Mouse (Mus musculus): ENCODE measurements around the gene Scd4. TPM values are rescaled to one million over a fixed set of nuclear protein-coding genes. Genes with fewer than 3 reads are reported as not detected.

Gene Scd4
- polyA plus RNA-seq, 1 experiment from 2014 or later = 0.04 TPM

DNA sequence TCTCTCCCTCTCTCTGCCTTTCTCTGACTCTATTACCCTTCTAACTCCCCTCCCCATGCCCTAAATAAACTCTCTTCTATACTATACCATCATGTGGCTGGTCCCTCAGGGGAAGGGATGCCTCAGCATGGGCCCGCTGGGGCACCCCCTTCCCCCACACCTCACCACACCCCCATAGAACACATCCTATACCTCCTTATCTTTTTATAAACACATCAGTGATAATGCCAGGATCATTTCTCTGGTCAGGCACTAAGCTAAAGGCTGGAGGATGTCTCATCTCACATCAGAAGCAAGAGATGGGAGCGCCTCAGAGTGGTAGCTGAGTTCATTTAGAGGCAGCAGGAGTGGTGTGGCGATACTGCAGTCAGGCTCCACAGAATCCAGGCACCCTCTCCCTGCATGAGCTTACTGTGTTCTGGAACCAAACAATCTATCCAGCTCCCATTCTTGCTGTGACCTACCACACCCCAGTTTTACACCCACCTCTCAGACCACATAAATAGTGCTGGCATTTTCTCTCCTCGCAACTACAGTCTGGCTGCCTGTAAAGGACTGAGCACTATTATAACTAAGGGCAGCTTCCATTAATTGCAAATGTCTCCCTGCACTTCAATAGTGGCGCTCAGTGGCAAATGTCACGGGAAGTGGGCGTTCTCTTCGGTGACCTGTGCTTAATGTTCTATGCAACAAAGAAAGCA, 21.4 kb upstream of the Scd4 start:
- no peak overlapping the region for H3K27ac ChIP-seq (ENCODE audit: low read depth, low read length)
- no peaks in the 10 kb centered on the region for H3K9me3 ChIP-seq (ENCODE audit: control insufficient read depth)
- no peaks in the 10 kb centered on the region for H3K4me1 ChIP-seq (replicated peaks; ENCODE audit: control insufficient read depth, insufficient read depth, low read length)
- ATAC-seq = no peak
- H3K4me2 ChIP-seq (replicated peaks; ENCODE audit: low read depth) = no peak overlapping the region
- whole genome bisulfite sequencing = 69% methylated on average over 8 of the region's 8 CpGs
- H3K36me3 ChIP-seq (ENCODE audit: control insufficient read depth, insufficient read depth) = peaks cover 10% of the 10 kb centered on the region
- no peaks in the 10 kb centered on the region for H3K27me3 ChIP-seq (replicated peaks; ENCODE audit: control insufficient read depth, insufficient read depth, low read length)
- H3K9ac ChIP-seq (ENCODE audit: low read depth, low read length) = no peak overlapping the region
- no peak overlapping the region for H3K4me3 ChIP-seq (ENCODE audit: low read depth, low read length)
- no peak for TF ChIP-seq CTCF (IDR thresholded peaks at IDR 0.05; ENCODE audit: low read depth)

DNA sequence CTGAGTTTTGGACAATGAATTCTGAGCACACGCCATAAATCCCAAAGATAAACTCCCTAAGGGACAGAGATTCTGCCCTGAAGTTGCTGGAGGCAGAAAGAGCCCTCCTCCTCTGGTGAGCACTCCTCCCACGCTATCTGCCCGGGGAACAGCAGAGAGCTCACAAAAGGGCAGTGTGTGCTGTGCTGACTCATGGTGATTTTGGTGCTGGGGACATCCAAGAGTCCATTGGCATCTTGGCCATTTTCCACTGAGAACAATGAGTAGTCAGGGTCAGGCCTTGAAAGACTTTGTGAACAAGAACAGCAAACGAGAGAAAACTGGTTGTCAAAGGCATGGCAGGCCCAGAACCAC, 20.9 kb upstream of the Scd4 start:
- 47% methylated on average over 4 of the region's 4 CpGs for WGBS
- Histone ChIP-seq H3K4me3 (ENCODE audit: low read depth, low read length) (no peak overlapping the region), H3K4me1 (replicated peaks; ENCODE audit: control insufficient read depth, insufficient read depth, low read length) (no peaks in the 10 kb centered on the region), H3K4me2 (replicated peaks; ENCODE audit: low read depth) (no peak overlapping the region), H3K27ac (ENCODE audit: low read depth, low read length) (no peak overlapping the region), H3K27me3 (replicated peaks; ENCODE audit: control insufficient read depth, insufficient read depth, low read length) (no peaks in the 10 kb centered on the region), H3K9me3 (ENCODE audit: control insufficient read depth) (no peaks in the 10 kb centered on the region), H3K9ac (ENCODE audit: low read depth, low read length) (no peak overlapping the region), H3K36me3 (ENCODE audit: control insufficient read depth, insufficient read depth) (0 out of 2 replicates have a peak, but pooled peaks cover 5% of the 10 kb centered on the region)
- TF ChIP-seq CTCF (IDR thresholded peaks at IDR 0.05; ENCODE audit: low read depth) = no peak
- ATAC-seq = no peak

DNA sequence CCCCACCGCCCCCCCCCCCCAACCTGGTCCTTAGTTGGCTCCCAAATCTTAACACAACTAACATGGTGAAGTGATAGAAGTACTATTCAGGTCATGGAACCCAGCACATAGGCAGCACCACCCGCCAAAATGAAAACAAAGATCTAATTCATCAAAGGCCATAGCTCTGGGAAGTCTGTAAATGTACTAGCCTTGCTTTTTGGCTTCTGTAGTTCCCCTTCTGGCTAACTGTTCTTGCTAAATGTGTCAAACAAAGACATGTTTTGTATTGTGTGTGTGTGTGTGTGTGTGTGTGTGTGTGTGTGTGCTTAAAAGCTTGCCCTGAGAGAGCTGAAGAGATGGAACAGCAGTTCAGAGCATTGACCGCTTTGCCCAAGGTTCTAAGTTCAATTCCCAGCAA, 19.8 kb upstream of the Scd4 start:
- no peak for TF ChIP-seq CTCF (IDR thresholded peaks at IDR 0.05; ENCODE audit: low read depth)
- no peak overlapping the region for H3K9ac ChIP-seq (ENCODE audit: low read depth, low read length)
- no peaks in the 10 kb centered on the region for H3K9me3 ChIP-seq (ENCODE audit: control insufficient read depth)
- no peaks in the 10 kb centered on the region for H3K4me1 ChIP-seq (replicated peaks; ENCODE audit: control insufficient read depth, insufficient read depth, low read length)
- no peak for ATAC-seq
- H3K4me2 ChIP-seq (replicated peaks; ENCODE audit: low read depth) = no peak overlapping the region
- no peak overlapping the region for H3K27ac ChIP-seq (ENCODE audit: low read depth, low read length)
- 79% methylated on average over 3 of the region's 3 CpGs for WGBS
- no peaks in the 10 kb centered on the region for H3K36me3 ChIP-seq (ENCODE audit: control insufficient read depth, insufficient read depth)
- no peaks in the 10 kb centered on the region for H3K27me3 ChIP-seq (replicated peaks; ENCODE audit: control insufficient read depth, insufficient read depth, low read length)
- H3K4me3 ChIP-seq (ENCODE audit: low read depth, low read length) = no peak overlapping the region

DNA sequence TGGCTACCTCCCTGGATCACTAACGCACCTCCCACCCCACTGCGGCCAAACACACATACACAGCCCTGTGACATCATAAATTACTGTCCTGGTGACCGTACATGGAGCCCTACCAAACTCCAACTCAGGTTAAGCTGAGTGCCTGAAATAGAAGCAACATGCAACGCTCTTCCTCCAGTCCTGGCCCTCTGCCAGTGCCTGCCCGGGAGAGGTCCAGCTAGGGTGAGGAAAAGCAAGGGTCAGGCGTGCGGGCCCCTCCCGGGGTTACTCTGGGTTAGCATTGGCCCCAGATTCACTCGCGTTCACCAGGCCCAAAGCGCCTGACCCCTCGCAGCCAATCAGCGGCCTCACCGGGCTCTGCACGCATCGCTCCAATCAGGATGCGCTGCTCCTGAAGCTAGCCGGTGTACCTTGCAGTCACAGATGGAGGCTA, 18.5 kb upstream of the Scd4 start:
- peak overlapping the region; percentile 71 for H3K27ac ChIP-seq (ENCODE audit: low read depth, low read length)
- WGBS = 2% methylated on average over 18 of the region's 18 CpGs
- no peak for TF ChIP-seq CTCF (IDR thresholded peaks at IDR 0.05; ENCODE audit: low read depth)
- peak; percentile 92 for ATAC-seq
- H3K4me3 ChIP-seq (ENCODE audit: low read depth, low read length) = peak overlapping the region; percentile 41
- H3K9ac ChIP-seq (ENCODE audit: low read depth, low read length) = peak overlapping the region; percentile 44
- peak overlapping the region; percentile 77 for H3K4me2 ChIP-seq (replicated peaks; ENCODE audit: low read depth)
- no peaks in the 10 kb centered on the region for H3K4me1 ChIP-seq (replicated peaks; ENCODE audit: control insufficient read depth, insufficient read depth, low read length)
- no peaks in the 10 kb centered on the region for H3K27me3 ChIP-seq (replicated peaks; ENCODE audit: control insufficient read depth, insufficient read depth, low read length)
- H3K9me3 ChIP-seq (ENCODE audit: control insufficient read depth) = no peaks in the 10 kb centered on the region
- H3K36me3 ChIP-seq (ENCODE audit: control insufficient read depth, insufficient read depth) = no peaks in the 10 kb centered on the region

DNA sequence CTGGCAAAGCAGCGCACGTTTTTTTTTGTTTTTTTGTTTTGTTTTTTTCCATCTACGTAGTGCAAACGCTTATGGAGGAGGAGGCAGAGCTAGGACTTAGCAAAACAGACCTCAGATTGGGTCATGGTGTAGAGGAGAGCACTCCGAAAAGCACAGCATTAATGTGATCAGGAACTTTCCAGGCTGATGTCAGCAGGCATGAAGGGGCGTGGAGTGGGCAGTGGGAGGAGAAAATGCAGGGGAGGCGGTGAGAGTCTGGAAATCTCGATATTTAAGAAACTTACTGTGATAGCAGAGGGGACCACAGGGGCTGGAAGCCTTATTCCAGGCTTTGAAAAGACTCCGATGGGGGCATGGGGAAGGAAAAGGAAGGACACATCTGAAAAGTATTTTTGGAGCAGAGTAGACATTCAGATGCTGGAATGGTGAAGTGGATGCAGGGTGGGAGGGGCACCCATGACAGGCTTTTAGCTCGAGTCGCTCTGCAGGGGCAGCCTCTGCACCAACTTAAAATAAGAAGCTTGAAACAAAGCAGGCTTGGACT, 17.9 kb upstream of the Scd4 start:
- Histone ChIP-seq H3K4me1 (replicated peaks; ENCODE audit: control insufficient read depth, insufficient read depth, low read length) (no peaks in the 10 kb centered on the region), H3K4me2 (replicated peaks; ENCODE audit: low read depth) (peak overlapping the region; percentile 77), H3K9me3 (ENCODE audit: control insufficient read depth) (no peaks in the 10 kb centered on the region), H3K36me3 (ENCODE audit: control insufficient read depth, insufficient read depth) (no peaks in the 10 kb centered on the region), H3K9ac (ENCODE audit: low read depth, low read length) (peak overlapping the region; percentile 44), H3K4me3 (ENCODE audit: low read depth, low read length) (peak overlapping the region; percentile 41), H3K27me3 (replicated peaks; ENCODE audit: control insufficient read depth, insufficient read depth, low read length) (no peaks in the 10 kb centered on the region), H3K27ac (ENCODE audit: low read depth, low read length) (peak overlapping the region; percentile 71)
- WGBS = 8% methylated on average over 11 of the region's 11 CpGs
- TF ChIP-seq CTCF (IDR thresholded peaks at IDR 0.05; ENCODE audit: low read depth) = no peak
- peak; percentile 52; the same call in 1 of the 2 replicates for ATAC-seq

DNA sequence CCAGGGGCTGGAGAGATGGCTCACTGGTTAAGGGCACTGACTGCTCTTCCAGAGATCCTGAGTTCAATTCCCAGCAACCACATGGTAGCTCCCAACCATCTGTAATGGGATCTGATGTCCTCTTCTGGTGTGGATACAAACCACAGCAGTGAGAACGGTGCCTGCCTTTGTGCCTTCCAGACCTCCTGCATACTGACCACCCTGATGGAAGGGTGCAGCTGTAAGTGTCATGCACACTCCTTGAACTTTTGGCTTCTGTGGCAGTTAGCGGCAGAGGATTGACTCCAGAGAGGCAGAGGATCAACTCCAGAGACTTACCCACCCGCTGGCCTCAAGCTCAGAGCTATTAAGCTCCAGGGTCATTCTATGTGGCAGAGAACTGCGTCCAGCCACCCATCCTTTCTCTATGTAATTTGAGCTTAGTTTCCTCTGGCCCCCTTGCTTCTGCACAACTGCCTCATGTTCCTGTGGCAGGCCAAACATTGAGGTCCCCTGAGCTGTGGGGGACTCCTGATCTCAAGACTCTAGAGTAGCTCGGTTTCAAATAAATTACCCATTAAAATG, 16.1 kb upstream of the Scd4 start:
- Histone ChIP-seq H3K9me3 (ENCODE audit: control insufficient read depth) (no peaks in the 10 kb centered on the region), H3K36me3 (ENCODE audit: control insufficient read depth, insufficient read depth) (no peaks in the 10 kb centered on the region), H3K9ac (ENCODE audit: low read depth, low read length) (no peak overlapping the region), H3K27ac (ENCODE audit: low read depth, low read length) (no peak overlapping the region), H3K4me3 (ENCODE audit: low read depth, low read length) (no peak overlapping the region), H3K4me2 (replicated peaks; ENCODE audit: low read depth) (no peak overlapping the region), H3K4me1 (replicated peaks; ENCODE audit: control insufficient read depth, insufficient read depth, low read length) (no peaks in the 10 kb centered on the region), H3K27me3 (replicated peaks; ENCODE audit: control insufficient read depth, insufficient read depth, low read length) (no peaks in the 10 kb centered on the region)
- WGBS = 71% methylated on average over 5 of the region's 5 CpGs
- no peak for ATAC-seq
- no peak for TF ChIP-seq CTCF (IDR thresholded peaks at IDR 0.05; ENCODE audit: low read depth)

All from intestine, postnatal 0 days (tissue).